In genomic region chr5:31758310-31759091, GRCm38 (mm10) we compare ENCODE assay signal across 32 mouse cellular contexts.
DNase-seq lines count a peak whose midpoint lies in the region; ATAC-seq and TF ChIP-seq lines count a peak whose summit lies in the region.
"Had no signal": no experiment of that assay in that cellular context is flagged by ENCODE, and none has a peak within 500 bp of the region (broad histone marks: within the 10 kb centered on the region; RNA-seq: fewer than 3 reads in every experiment).

No protein-coding gene starts in this region.

- H3K27me3 ChIP-seq in C2C12 (ENCODE audit: control insufficient read depth, insufficient read depth, insufficient read length) (no peaks in the 10 kb centered on the region), Patski (no peaks in the 10 kb centered on the region)
- H3K27me3 ChIP-seq in midbrain, postnatal 0 days (ENCODE audit: insufficient read depth, low read length), result no peaks in the 10 kb centered on the region
- H3K27me3 ChIP-seq: embryonic facial prominence, embryonic 12.5 days; forebrain, embryonic 15.5 days; heart, embryonic 13.5 days; kidney, embryonic 15.5 days; limb, embryonic 13.5 days; lung, embryonic 15.5 days; midbrain, embryonic 13.5 days; neural tube, embryonic 15.5 days had no signal

- in situ Hi-C loops in Patski (cut with MboI; ENCODE audit: low pct_unique_long_range_greater_than_20kb), result no loop called here

- H3K79me3 ChIP-seq in C2C12 (ENCODE audit: low read depth), result peaks cover 1% of the 10 kb centered on the region

- peak; percentile 76 for DNase-seq in 3134 (ENCODE audit: extremely low read depth, insufficient read length, low spot score)
- DNase-seq in Patski (ENCODE audit: low read depth, low spot score), result peak; percentile 73
- DNase-seq in fibroblast of lung, adult 2 months (ENCODE audit: low read depth), result peak; percentile 92
- no peak for DNase-seq in midbrain, postnatal 0 days (ENCODE audit: low spot score)
- DNase-seq in cerebellum, postnatal 36 days, result no peak
- DNase-seq in right cerebral cortex, postnatal 14 days, result no peak
- DNase-seq: adrenal gland, postnatal 10 days; cerebellum, adult 11-12 months; cerebellum, postnatal 14 days; gastrocnemius, postnatal 36 days; heart, postnatal 10 days; kidney, adult 18-20 months; kidney, postnatal 36 days; lung, postnatal 4 days; spleen, adult 18-20 months; thymus, adult 18-20 months; thymus, postnatal 36 days had no signal

- no peaks in the 10 kb centered on the region for H3K9me3 ChIP-seq in midbrain, postnatal 0 days (ENCODE audit: low read length)
- H3K9me3 ChIP-seq: embryonic facial prominence, embryonic 12.5 days; forebrain, embryonic 15.5 days; G1E; heart, embryonic 13.5 days; hindbrain, embryonic 10.5 days; kidney, embryonic 15.5 days; limb, embryonic 13.5 days; lung, embryonic 15.5 days; midbrain, embryonic 13.5 days; neural tube, embryonic 15.5 days had no signal

- TF ChIP-seq CTCF in C2C12 (IDR thresholded peaks at IDR 0.05; ENCODE audit: control insufficient read depth, insufficient read depth, insufficient read length) (no peak), Patski (IDR thresholded peaks at IDR 0.05) (no peak)
- TF ChIP-seq CTCF in midbrain, postnatal 0 days (IDR thresholded peaks at IDR 0.05), result no peak

- CTCF ChIA-PET in Patski (lab: Charles Lee), result interaction anchor here (1.4 kb wide), 1 partner anchor 14 kb away, joined by 5 read pairs; no protein-coding TSS in a partner anchor

- H3K4me1 ChIP-seq in midbrain, postnatal 0 days (ENCODE audit: insufficient read depth, low read length), result no peaks in the 10 kb centered on the region
- H3K4me1 ChIP-seq: embryonic facial prominence, embryonic 12.5 days; forebrain, embryonic 15.5 days; heart, embryonic 13.5 days; hindbrain, embryonic 10.5 days; kidney, embryonic 15.5 days; limb, embryonic 13.5 days; lung, embryonic 15.5 days; midbrain, embryonic 13.5 days; neural tube, embryonic 15.5 days had no signal

- POLR2A ChIA-PET in Patski (lab: Charles Lee), result interaction anchor here (0.5 to 0.7 kb wide), 2 partner anchors 47 to 62 kb away, joined by 4 to 5 read pairs; no protein-coding TSS in a partner anchor

- WGBS in midbrain, postnatal 0 days, result 87% methylated on average over 9 of the region's 9 CpGs

- peaks cover 5% of the 10 kb centered on the region for H3K79me2 ChIP-seq in C2C12 (ENCODE audit: control insufficient read depth, insufficient read depth)

- ATAC-seq in Patski, result peak; percentile 65
- ATAC-seq in midbrain, postnatal 0 days (ENCODE audit: low FRiP score), result no peak
- ATAC-seq: forebrain, embryonic 15.5 days; hindbrain, embryonic 16.5 days; midbrain, embryonic 13.5 days had no signal

- H3ac ChIP-seq in C2C12 (ENCODE audit: control insufficient read depth, insufficient read length, low read depth), result peak overlapping the region; percentile 40

- no peak overlapping the region for H3K27ac ChIP-seq in midbrain, postnatal 0 days (ENCODE audit: low read depth, low read length)
- H3K27ac ChIP-seq: embryonic facial prominence, embryonic 12.5 days; forebrain, embryonic 15.5 days; heart, embryonic 13.5 days; hindbrain, embryonic 10.5 days; kidney, embryonic 15.5 days; layer of hippocampus, adult 2 months; left cerebral cortex, adult 2 months; limb, embryonic 13.5 days; lung, embryonic 15.5 days; midbrain, embryonic 13.5 days; neural tube, embryonic 15.5 days had no signal

- no peaks in the 10 kb centered on the region for H3K36me3 ChIP-seq in C2C12 (ENCODE audit: control insufficient read depth, insufficient read depth)
- H3K36me3 ChIP-seq in midbrain, postnatal 0 days (ENCODE audit: insufficient read depth, low read length), result no peaks in the 10 kb centered on the region
- H3K36me3 ChIP-seq: embryonic facial prominence, embryonic 12.5 days; forebrain, embryonic 15.5 days; heart, embryonic 13.5 days; hindbrain, embryonic 10.5 days; kidney, embryonic 15.5 days; limb, embryonic 13.5 days; lung, embryonic 15.5 days; midbrain, embryonic 13.5 days; neural tube, embryonic 15.5 days had no signal

- no peak overlapping the region for H3K4me3 ChIP-seq in C2C12 (ENCODE audit: insufficient read depth, poor library complexity, severe bottlenecking)
- H3K4me3 ChIP-seq in midbrain, postnatal 0 days (ENCODE audit: low read depth, low read length), result no peak overlapping the region
- H3K4me3 ChIP-seq: embryonic facial prominence, embryonic 12.5 days; forebrain, embryonic 15.5 days; heart, embryonic 13.5 days; hindbrain, embryonic 10.5 days; kidney, embryonic 15.5 days; layer of hippocampus, adult 2 months; left cerebral cortex, adult 2 months; limb, embryonic 13.5 days; lung, embryonic 15.5 days; midbrain, embryonic 13.5 days; neural tube, embryonic 15.5 days had no signal

- no peak overlapping the region for H3K9ac ChIP-seq in midbrain, postnatal 0 days (replicated peaks; ENCODE audit: low read length, poor library complexity, severe bottlenecking)
- H3K9ac ChIP-seq: embryonic facial prominence, embryonic 12.5 days; forebrain, embryonic 15.5 days; heart, embryonic 13.5 days; kidney, embryonic 15.5 days; limb, embryonic 13.5 days; lung, embryonic 15.5 days; midbrain, embryonic 13.5 days; neural tube, embryonic 15.5 days had no signal

- no peak overlapping the region for H3K4me2 ChIP-seq in midbrain, postnatal 0 days (ENCODE audit: low read depth, low read length, poor library complexity, severe bottlenecking)
- H3K4me2 ChIP-seq: embryonic facial prominence, embryonic 12.5 days; forebrain, embryonic 15.5 days; heart, embryonic 13.5 days; kidney, embryonic 15.5 days; limb, embryonic 13.5 days; liver, embryonic 11.5 days; lung, embryonic 15.5 days; midbrain, embryonic 13.5 days; neural tube, embryonic 15.5 days had no signal

TF ChIP-seq in C2C12, 6 proteins besides CTCF, POLR2A, EP300 and RAD21:
- no peak for TF ChIP-seq MAX (IDR thresholded peaks at IDR 0.05)
- peak; percentile 52 for TF ChIP-seq FOSL1 (IDR thresholded peaks at IDR 0.05; ENCODE audit: insufficient read depth, low read length, poor library complexity, severe bottlenecking)

Comparison
In these comparisons a context has a peak if more than half of its experiments do, and no peak if none do; other contexts are left out.
1. DNase-seq: peak in 3134 (single experiment), Patski (single experiment) and fibroblast of lung, adult 2 months (single experiment); none in midbrain, postnatal 0 days (single experiment), cerebellum, postnatal 36 days (0 of 2) and right cerebral cortex, postnatal 14 days (single experiment).